Mouse (Mus musculus) layer of hippocampus, adult 18-20 months (tissue): ENCODE data around the gene Nkiras2. TPM values are rescaled to one million over a fixed set of nuclear protein-coding genes. Genes with fewer than 3 reads are reported as not detected.
A peak's percentile ranks its signal among the peaks of the same experiment; 100 is the strongest.
"Not testable (repeated sequence)": the region's sequence is repeated elsewhere in the genome, so short reads cannot be mapped to it uniquely, and the experiment has no call there.

Source experiments
- DNase-seq, 2 experiments: peaks; one replicate each; pipeline ENCODE4 v3.0.0; 2022; ENCODE audit warnings: low spot score in 2 of 2
- long read RNA-seq: library from polyadenylated mRNA; stranded (forward); transcript quantifications from one replicate; pipeline ENCODE4 v2.0.0, GENCODE M21; 2021
- total RNA-seq, 2 experiments: library from RNA; stranded (reverse); gene quantifications; 2 replicates each; pipeline ENCODE4 v1.2.3; 2021

Gene Nkiras2
- total RNA-seq: 10 to 100 TPM; 10.8 to 11.1 TPM
- long read RNA-seq, transcript Nkiras2-201 (4 exons, 2,097 nt): major isoform, 13 of 18 reads
- long read RNA-seq, partial matches to known transcripts: 1 of 18 reads
- long read RNA-seq, other reads (novel, unspliced or antisense): 4 of 18 reads

DNA sequence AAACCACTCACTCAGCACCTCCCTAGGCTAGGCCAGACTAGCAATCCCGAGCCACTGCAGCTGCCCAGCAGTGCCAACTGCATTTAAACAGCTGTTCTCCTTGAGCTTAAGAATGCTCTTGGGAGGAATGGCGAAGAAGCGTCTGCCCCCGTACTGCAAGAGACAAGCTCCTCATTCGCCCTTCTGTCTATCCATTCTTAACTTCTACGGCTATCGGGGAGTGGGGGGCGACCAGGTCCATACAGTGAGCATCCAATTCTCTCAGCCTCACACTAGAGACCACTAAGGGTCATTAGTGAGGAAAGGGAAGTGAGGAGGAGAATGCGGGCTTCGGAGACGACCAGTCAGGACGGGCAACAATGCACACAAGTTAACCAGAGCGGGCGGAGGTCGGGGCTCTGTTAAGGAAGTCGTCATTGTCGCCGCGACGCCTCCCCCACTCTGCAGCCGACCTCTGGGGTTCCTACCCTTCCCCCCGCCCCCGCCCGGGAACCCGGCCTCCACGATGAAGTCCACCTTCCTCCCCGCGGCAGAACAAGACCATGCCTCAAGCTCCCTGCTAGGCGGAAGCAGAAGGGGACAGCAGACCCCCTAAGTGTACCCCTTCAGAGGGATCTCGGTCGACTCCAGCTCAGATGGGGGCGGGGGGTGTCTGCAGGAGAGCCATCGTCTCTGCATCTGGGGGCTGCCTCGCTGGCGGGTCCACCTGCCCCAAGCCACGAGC is at the start of gene Nkiras2:
TSS of gene Nkiras2 (plus strand) at position 484 of the 724 bp plus-strand sequence.
- DNase-seq: peak in 1 of 2 experiments; percentile 47

- no peak for DNase-seq
Observed at GRCm38 (mm10) chr11:100569789-100570188, 49.3 kb upstream of the Nkiras2 start.

GRCm38 (mm10) chr11:100570430-100571201 is 48.4 kb upstream of the Nkiras2 start:
- DNase-seq: peak; percentile 64 to 90

GRCm38 (mm10) chr11:100571202-100571567 is 47.9 kb upstream of the Nkiras2 start:
- DNase-seq: peak in 1 of 2 experiments; percentile 56

- DNase-seq: no peak
Observed at GRCm38 (mm10) chr11:100574188-100574587, 44.9 kb upstream of the Nkiras2 start.

DNA sequence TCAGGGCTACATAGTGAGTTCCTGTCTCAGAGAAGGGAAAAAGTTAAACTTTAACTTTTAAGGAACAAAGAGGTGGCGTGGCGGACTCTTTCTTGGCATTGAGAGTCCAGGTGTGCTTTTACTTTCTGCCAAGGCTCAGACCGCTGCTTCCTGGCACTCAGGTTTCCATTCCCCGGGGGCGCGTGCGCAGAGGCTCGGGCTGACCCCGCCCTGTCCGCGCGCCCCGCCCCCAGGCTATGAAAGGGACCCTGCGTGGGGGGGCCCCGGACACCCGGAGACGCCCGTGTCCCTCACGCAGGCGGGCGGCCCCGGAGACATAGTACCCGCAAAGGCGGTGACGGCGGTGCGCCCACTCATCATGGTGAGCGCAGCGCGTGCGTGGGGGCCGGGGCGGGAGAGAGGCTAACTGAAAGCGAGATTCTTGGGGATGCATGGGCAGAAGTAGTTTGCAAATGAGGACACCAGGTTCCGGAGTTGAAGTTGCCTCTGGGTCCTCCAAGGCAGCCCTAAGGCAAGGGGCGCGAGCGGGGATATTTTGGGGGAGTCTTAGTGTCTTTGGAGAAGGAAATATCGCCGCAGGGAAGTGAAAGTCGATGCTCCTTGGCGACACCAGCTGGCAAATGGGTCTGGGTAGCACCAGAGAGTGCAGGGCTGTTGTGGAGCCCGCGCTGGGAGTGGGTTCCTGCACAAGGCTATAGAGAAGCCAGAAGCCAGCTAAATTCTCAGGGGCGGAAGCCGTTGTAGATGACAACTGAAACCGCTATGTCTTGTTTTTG is 44.1 kb upstream of the Nkiras2 start, which contains the start of gene Cnp:
TSS of gene Cnp (plus strand) at position 197 of the 776 bp plus-strand sequence.
- peak; percentile 39 to 69 for DNase-seq

DNA sequence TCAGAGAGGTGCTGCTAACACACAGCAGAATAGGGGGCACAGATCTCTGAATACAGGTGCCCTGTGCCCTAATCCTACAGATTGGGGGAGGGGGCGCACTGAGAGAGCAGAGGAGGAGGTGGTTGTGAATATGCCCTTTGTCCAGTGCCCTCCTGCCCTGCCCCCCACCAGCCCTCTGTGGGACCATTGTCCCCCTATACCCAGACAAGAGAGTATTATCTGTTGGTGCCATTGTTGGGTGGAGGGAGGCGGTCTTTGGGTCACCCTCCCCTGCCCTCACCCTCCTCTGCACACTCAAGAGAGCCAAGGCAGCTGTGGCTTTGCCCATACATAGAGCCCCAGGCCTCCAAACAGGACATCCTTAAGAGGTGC is 43.6 kb upstream of the Nkiras2 start:
- DNase-seq: peak; percentile 35 to 74

DNA sequence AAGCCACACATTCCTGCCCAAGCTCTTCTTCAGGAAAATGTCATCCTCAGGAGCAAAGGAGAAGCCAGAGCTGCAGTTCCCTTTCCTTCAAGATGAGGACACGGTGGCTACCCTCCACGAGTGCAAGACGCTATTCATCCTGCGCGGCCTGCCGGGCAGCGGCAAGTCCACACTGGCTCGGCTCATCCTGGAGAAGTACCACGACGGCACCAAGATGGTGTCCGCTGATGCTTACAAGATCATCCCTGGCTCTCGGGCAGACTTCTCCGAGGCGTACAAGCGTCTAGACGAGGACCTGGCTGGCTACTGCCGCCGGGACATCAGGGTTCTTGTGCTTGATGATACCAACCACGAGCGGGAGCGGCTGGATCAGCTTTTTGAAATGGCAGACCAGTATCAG is 42.8 kb upstream of the Nkiras2 start:
- no peak for DNase-seq

- DNase-seq: no peak
Observed at GRCm38 (mm10) chr11:100577852-100578599, 41.0 kb upstream of the Nkiras2 start.

GRCm38 (mm10) chr11:100579116-100579799 is 39.8 kb upstream of the Nkiras2 start:
- no peak for DNase-seq

- no peak for DNase-seq
Observed at GRCm38 (mm10) chr11:100580275-100580674, 38.8 kb upstream of the Nkiras2 start.

GRCm38 (mm10) chr11:100581756-100582155 is 37.3 kb upstream of the Nkiras2 start:
- DNase-seq: peak; percentile 35 to 63

DNA sequence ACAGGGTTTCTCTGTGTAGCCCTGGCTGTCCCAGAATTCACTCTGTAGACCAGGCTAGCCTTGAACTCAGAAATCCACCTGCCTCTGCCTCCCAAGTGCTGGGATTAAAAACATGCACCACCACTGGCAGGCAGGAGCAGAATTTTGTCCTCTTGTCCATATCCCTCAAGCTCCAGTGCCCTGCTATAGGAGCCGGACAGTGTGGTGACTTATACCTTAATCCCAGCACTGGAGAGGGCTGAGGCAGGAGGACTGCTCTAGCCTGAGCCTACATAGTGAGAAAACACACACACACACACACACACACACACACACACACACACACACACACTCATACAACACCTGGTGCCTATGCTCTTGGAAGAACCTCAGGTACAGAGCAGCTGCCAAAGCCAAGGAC is 36.6 kb upstream of the Nkiras2 start:
- not testable (repeated sequence) for DNase-seq

- DNase-seq: no peak
Observed at GRCm38 (mm10) chr11:100582836-100583235, 36.2 kb upstream of the Nkiras2 start.

DNA sequence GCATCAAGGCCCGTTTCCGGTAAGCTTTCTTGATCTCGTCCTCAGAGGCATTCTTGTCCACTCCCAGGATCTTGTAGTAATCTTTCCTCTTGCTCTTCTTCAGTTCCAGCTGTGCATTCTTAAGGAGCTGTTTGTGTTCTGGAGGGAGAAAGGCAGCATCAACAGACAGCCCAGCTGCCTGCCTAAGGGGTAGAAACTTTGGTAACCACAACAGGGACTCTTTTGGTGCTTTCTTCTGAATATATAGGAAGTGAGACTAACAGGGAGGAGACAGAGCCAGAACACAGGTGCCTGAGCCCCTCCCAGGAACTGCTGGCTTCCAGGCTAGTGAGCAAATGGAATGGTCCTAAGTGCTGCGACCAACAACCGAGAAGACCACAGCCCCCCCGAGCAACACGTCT is 34.5 kb upstream of the Nkiras2 start:
- no peak for DNase-seq

DNA sequence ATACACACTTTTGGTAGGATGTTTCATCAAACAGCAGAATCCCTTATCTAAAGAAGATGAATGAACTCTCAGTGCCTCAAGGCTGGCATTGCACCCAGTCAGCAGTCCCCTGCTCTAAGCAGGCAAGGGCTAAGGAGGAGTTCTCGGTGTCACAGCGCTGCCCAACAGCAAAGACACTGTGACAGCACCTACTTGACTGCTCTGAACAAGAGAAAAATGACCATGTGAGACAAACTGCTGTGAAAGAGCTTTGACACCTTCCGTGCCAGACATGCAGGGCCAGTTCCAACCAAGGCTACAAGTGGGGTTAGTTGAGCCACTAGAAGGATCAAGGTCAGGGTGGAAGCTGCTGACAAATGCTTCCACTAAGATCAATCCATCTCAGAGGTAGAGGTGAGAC is 33.9 kb upstream of the Nkiras2 start:
- DNase-seq: no peak

DNA sequence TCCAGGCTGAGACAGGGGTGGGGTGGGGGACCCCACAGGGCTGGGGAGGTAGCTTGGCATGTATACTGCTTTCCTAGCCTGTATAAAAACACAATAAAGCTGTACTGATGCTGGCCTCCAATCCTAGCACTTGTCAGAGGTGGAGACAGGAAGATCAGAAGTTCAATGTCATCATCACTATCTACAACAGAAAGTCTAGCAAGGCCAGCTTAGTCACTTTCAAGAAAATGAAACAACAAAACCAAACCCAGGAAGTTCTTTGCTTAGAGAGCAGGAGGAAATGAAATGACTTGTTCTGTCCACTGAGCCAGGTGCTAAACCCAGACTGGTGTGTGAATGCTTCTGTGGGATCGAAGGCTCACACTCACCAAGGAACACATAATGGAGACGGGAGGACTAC is 30.6 kb upstream of the Nkiras2 start:
- no peak for DNase-seq

DNA sequence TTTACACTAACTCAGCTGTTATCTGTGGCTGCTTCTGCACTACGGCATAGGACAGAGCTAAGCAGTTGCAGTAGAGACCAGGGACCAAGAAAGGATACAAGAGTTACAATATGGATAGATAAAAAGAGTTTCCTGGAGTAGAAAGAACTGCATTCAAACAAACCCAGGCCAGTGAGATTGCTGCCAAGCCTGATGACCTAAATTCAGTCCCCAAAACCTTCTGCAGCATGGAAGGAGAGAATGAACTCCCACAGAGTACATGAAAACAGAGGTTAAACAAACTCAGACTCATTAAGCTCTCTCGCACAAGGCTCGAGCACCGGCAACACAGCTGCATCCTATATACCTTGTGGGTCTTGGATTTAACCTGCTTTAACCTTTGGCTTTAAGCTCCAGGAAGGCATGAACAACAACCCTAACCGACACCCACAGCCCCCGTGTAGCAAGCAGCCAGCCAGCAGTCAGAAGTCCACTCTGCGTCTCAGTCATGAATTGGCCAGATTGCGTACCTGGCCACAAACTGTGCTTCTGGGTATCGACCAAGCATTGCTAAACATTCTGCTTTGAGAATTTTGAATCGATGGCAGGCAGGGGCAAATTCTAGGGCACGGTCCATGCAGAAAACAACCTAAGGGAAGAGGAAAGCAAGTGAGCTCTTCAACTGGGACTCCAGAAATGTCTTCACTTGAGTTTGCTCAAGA is 26.5 kb upstream of the Nkiras2 start:
- no peak for DNase-seq

DNA sequence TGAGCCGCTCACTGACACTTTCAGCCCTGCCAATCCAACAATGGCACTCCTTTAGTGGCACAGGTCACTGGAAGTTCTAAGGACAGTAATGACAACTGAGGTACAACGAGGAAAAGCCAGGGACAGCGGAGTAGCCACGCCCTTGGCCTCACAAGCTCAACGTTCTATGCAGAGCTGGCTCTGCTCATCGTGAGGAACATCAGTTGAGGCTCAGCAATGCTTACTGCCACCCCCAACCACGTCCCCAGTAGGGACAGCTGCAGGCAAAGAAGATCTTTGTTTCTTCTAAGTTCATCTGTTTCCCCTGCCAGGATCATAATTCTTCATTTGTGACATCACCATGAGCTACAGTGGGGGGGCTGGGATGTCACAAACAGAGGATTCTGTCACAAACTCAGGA is 24.4 kb upstream of the Nkiras2 start:
- DNase-seq: no peak

GRCm38 (mm10) chr11:100595533-100595932 is 23.5 kb upstream of the Nkiras2 start:
- no peak for DNase-seq
